Mouse (Mus musculus) midbrain, embryonic 14.5 days (tissue): ENCODE results near the gene Nipal1. TPM values are rescaled to one million over a fixed set of nuclear protein-coding genes. Genes with fewer than 3 reads are reported as not detected.

Experiments used
- polyA plus RNA-seq: library from polyadenylated mRNA; unstranded; fragments of >200 nt; fragmentation: Nextera tagmentation; extraction: Ambion mirVana; gene quantifications from 2 replicates; pipeline ENCODE4 v1.2.1, GENCODE M21; 2014

The Nipal1 gene
- polyA plus RNA-seq, 1 experiment from 2014 or later: 1.6 TPM

Other genes with a start within 250 kb of the Nipal1 start
- gene Corin, start 143.3 kb upstream of the Nipal1 start, polyA plus RNA-seq: 1.1 and 1.3 TPM in 2 replicates
- gene Nfxl1, start 88.1 kb upstream of the Nipal1 start, polyA plus RNA-seq: 14.3 and 19.2 TPM in 2 replicates
- 3.5 and 4.5 TPM in 2 replicates for gene Zar1, start 66.5 kb upstream of the Nipal1 start, polyA plus RNA-seq
- 4.7 and 6.3 TPM in 2 replicates for gene Gm5868, start 60.2 kb upstream of the Nipal1 start, polyA plus RNA-seq
- 0.12 TPM in 1 of 2 replicates, not detected in the other for gene Cnga1, start 3.5 kb upstream of the Nipal1 start, polyA plus RNA-seq
- 0.12 and 0.13 TPM in 2 replicates for gene Txk, start 105.0 kb downstream of the Nipal1 start, polyA plus RNA-seq
- 1.6 and 5.3 TPM in 2 replicates for gene Tec, start 220.7 kb downstream of the Nipal1 start, polyA plus RNA-seq